Mouse (Mus musculus) ES-E14 (cell line): ENCODE data around the gene Nedd8. TPM values are rescaled to one million over a fixed set of nuclear protein-coding genes. Genes with fewer than 3 reads are reported as not detected.
A peak's percentile ranks its signal among the peaks of the same experiment; 100 is the strongest.

Experiments
- DNase-seq: peaks from one replicate; pipeline ENCODE4 v3.0.0-alpha.2; 2013; ENCODE audit warnings: low read depth, low spot score
- H3K27ac ChIP-seq: 2 replicates; pipeline ENCODE4 v1.5.1; 2012; ENCODE audit warnings: low read depth, mild to moderate bottlenecking, low read length, moderate library complexity, mixed read lengths; ENCODE audit not compliant: poor library complexity, insufficient read depth, severe bottlenecking
- H3K36me3 ChIP-seq: 2 replicates; pipeline ENCODE4 v1.6.1; 2012; ENCODE audit warnings: mild to moderate bottlenecking, low read length, moderate library complexity, mixed read lengths; ENCODE audit not compliant: control insufficient read depth, poor library complexity, insufficient read depth, severe bottlenecking
- H3K4me1 ChIP-seq, 2 experiments: fragments of 150-350 bp in 1 of 2; sonication (generic) in 1 of 2; 2 replicates each; pipeline ENCODE4 v1.6.1; 2012; ENCODE audit warnings: low read length in 2 of 2, mild to moderate bottlenecking in 1 of 2, mixed read lengths in 1 of 2; ENCODE audit not compliant: control insufficient read depth in 2 of 2, insufficient read depth in 2 of 2, poor library complexity in 1 of 2
- H3K4me3 ChIP-seq, 2 experiments: fragments of 150-350 bp in 1 of 2; sonication (generic) in 1 of 2; 2 replicates each; pipeline ENCODE4 v1.5.1; 2012; ENCODE audit warnings: low read length in 2 of 2, low read depth in 1 of 2, mild to moderate bottlenecking in 1 of 2, mixed read lengths in 1 of 2; ENCODE audit not compliant: insufficient read depth in 1 of 2, poor library complexity in 1 of 2, severe bottlenecking in 1 of 2
- H3K9ac ChIP-seq: 2 replicates; pipeline ENCODE4 v1.6.1; 2012; ENCODE audit warnings: low read depth, mild to moderate bottlenecking, low read length, mixed read lengths; ENCODE audit not compliant: poor library complexity, insufficient read depth, severe bottlenecking
- H3K9me3 ChIP-seq: fragments of 150-350 bp; sonication (generic); 2 replicates; pipeline ENCODE4 v1.6.1; 2012; ENCODE audit warnings: low read depth, mild to moderate bottlenecking, low read length; ENCODE audit not compliant: control insufficient read depth, insufficient read depth
- CHD2 ChIP-seq: IDR thresholded peaks from 2 replicates; pipeline ENCODE4 v1.6.1; 2014; ENCODE audit warnings: mild to moderate bottlenecking, low read depth, low read length, inconsistent platforms
- HCFC1 ChIP-seq: IDR thresholded peaks from 2 replicates; pipeline ENCODE4 v1.6.1; 2012; ENCODE audit warnings: low read length, inconsistent platforms, borderline replicate concordance; ENCODE audit not compliant: insufficient read depth
- MAFK ChIP-seq: IDR thresholded peaks from 2 replicates; pipeline ENCODE4 v1.6.1; 2014; ENCODE audit warnings: mild to moderate bottlenecking, low read depth, low read length, inconsistent platforms; ENCODE audit not compliant: insufficient read depth
- ZC3H11A ChIP-seq: IDR thresholded peaks from 2 replicates; pipeline ENCODE4 v1.6.1; 2012; ENCODE audit warnings: low read depth, mild to moderate bottlenecking, inconsistent platforms, low read length, borderline replicate concordance
- ZNF384 ChIP-seq: IDR thresholded peaks from 2 replicates; pipeline ENCODE4 v1.6.1; 2012; ENCODE audit warnings: low read depth, low read length, inconsistent platforms
- in situ Hi-C, 2 experiments: fragments of 600-800 bp; cut with MboI; formaldehyde crosslinking; loops; one replicate each; pipeline ENCODE4 v1.15.1; 2025; ENCODE audit warnings: low sequenced_read_pairs in 2 of 2, inconsistent platforms in 1 of 2; ENCODE audit not compliant: unreplicated experiment in 2 of 2
- total RNA-seq: library from RNA; depleted of rRNA; stranded (reverse); fragments of 300-350 nt; gene quantifications from 2 replicates; pipeline ENCODE4 v1.2.3, GENCODE M21; 2012

Gene Nedd8
- total RNA-seq, 1 experiment, result 187 TPM

- H3K9me3 ChIP-seq, result no peaks in the 10 kb centered on the region
- H3K4me3 ChIP-seq, result no peak overlapping the region
- no peak for DNase-seq
- H3K9ac ChIP-seq, result no peak overlapping the region
- H3K27ac ChIP-seq, result no peak overlapping the region
- in situ Hi-C loops, result no loop called here
- peaks cover 12 to 35% of the 10 kb centered on the region in 2 experiments; a peak in 3 of 4 replicates for H3K4me1 ChIP-seq
- TF ChIP-seq ZNF384 (no peak), MAFK (no peak), ZC3H11A (no peak), CHD2 (no peak), HCFC1 (no peak)
- peaks cover 35% of the 10 kb centered on the region for H3K36me3 ChIP-seq
Measured at GRCm38 (mm10) chr14:55716884-55717283, 45.0 kb upstream of the Nedd8 start.

- Histone ChIP-seq H3K4me3 (no peak overlapping the region), H3K4me1 (peaks cover 10 to 39% of the 10 kb centered on the region in 2 experiments; a peak in 3 of 4 replicates), H3K36me3 (peaks cover 35% of the 10 kb centered on the region), H3K9ac (no peak overlapping the region), H3K9me3 (no peaks in the 10 kb centered on the region), H3K27ac (no peak overlapping the region)
- in situ Hi-C loops, result no loop called here
- no peak for DNase-seq
- TF ChIP-seq ZC3H11A, result no peak
- no peak for TF ChIP-seq HCFC1
- TF ChIP-seq MAFK, result no peak
- TF ChIP-seq CHD2, result no peak
- TF ChIP-seq ZNF384, result no peak
Measured at GRCm38 (mm10) chr14:55716271-55716670, 44.3 kb upstream of the Nedd8 start.

- H3K9me3 ChIP-seq, result no peaks in the 10 kb centered on the region
- no peak overlapping the region for H3K4me3 ChIP-seq
- in situ Hi-C loops, result no loop called here
- H3K27ac ChIP-seq, result no peak overlapping the region
- peaks cover 35% of the 10 kb centered on the region for H3K36me3 ChIP-seq
- peaks cover 14 to 38% of the 10 kb centered on the region in 2 experiments for H3K4me1 ChIP-seq
- no peak for DNase-seq
- TF ChIP-seq CHD2 (no peak), ZC3H11A (no peak), HCFC1 (no peak), MAFK (no peak), ZNF384 (no peak)
- H3K9ac ChIP-seq, result no peak overlapping the region
Measured at GRCm38 (mm10) chr14:55714893-55715292, 43.0 kb upstream of the Nedd8 start.

- Histone ChIP-seq H3K27ac (no peak within 1 kb of the TSS), H3K4me3 (peak within 1 kb of the TSS; percentile 54 to 57), H3K9ac (no peak within 1 kb of the TSS), H3K36me3 (peaks cover 25% of the 10 kb centered on the region), H3K9me3 (no peaks in the 10 kb centered on the region), H3K4me1 (peaks cover 14 to 40% of the 10 kb centered on the region in 2 experiments)
- no peak for TF ChIP-seq CHD2
- TF ChIP-seq ZNF384, result no peak
- no peak for DNase-seq
- in situ Hi-C loops, result no loop called here
Measured at GRCm38 (mm10) chr14:55713729-55714122, 41.8 kb upstream of the Nedd8 start, which contains the start of gene Tgm1. Gene Tgm1, minus strand, starts transcription at chr14:55713926.

GRCm38 (mm10) chr14:55713007-55713728 lies 41.2 kb upstream of the Nedd8 start:
- peaks cover 19% of the 10 kb centered on the region for H3K36me3 ChIP-seq
- H3K4me3 ChIP-seq, result peak overlapping the region; percentile 54 to 57
- TF ChIP-seq HCFC1 (no peak), MAFK (no peak)
- peaks cover 14 to 43% of the 10 kb centered on the region in 2 experiments for H3K4me1 ChIP-seq
- H3K9me3 ChIP-seq, result no peaks in the 10 kb centered on the region
- in situ Hi-C loops, result no loop called here
- peak; percentile 47 for DNase-seq
- no peak overlapping the region for H3K27ac ChIP-seq
- H3K9ac ChIP-seq, result no peak overlapping the region
